Mouse (Mus musculus) lung, embryonic 16.5 days (tissue): ENCODE data around the gene Tor3a. TPM values are rescaled to one million over a fixed set of nuclear protein-coding genes. Genes with fewer than 3 reads are reported as not detected.

Experiments
- ATAC-seq: fragments of 200-750 bp; cut with Nextera tagmentation; 2 replicates; pipeline ENCODE4 v1.8.0; 2017; ENCODE audit warnings: low read depth, mild to moderate bottlenecking, moderate library complexity
- H3K27ac ChIP-seq: fragments of 300-500 bp; sonication (generic); 2 replicates; pipeline ENCODE4 v1.5.1; 2014; ENCODE audit warnings: mild to moderate bottlenecking, control low read depth, low read length
- H3K27me3 ChIP-seq: fragments of 300-500 bp; sonication (generic); 2 replicates; pipeline ENCODE4 v1.6.1; 2014; ENCODE audit warnings: low read depth, low read length, mixed read lengths; ENCODE audit not compliant: control insufficient read depth, insufficient read depth
- H3K36me3 ChIP-seq: fragments of 300-500 bp; sonication (generic); 2 replicates; pipeline ENCODE4 v1.6.1; 2014; ENCODE audit warnings: low read length; ENCODE audit not compliant: control insufficient read depth, insufficient read depth
- H3K4me1 ChIP-seq: fragments of 300-500 bp; sonication (generic); replicated peaks from 2 replicates; pipeline ENCODE4 v1.6.1; 2014; ENCODE audit warnings: low read length, mixed read lengths; ENCODE audit not compliant: control insufficient read depth, insufficient read depth
- H3K4me2 ChIP-seq: fragments of 300-500 bp; sonication (generic); 2 replicates; pipeline ENCODE4 v1.6.1; 2014; ENCODE audit warnings: low read depth, low read length, control low read depth
- H3K4me3 ChIP-seq: fragments of 300-500 bp; sonication (generic); 2 replicates; pipeline ENCODE4 v1.5.1; 2014; ENCODE audit warnings: mild to moderate bottlenecking, low read length, control low read depth
- H3K9ac ChIP-seq: fragments of 300-500 bp; sonication (generic); 2 replicates; pipeline ENCODE4 v1.6.1; 2014; ENCODE audit warnings: low read length, control low read depth
- H3K9me3 ChIP-seq: fragments of 300-500 bp; sonication (generic); 2 replicates; pipeline ENCODE4 v1.6.1; 2016; ENCODE audit warnings: low read length; ENCODE audit not compliant: control insufficient read depth
- WGBS: fragments of 180-500 bp; shearing (Covaris S2); extraction: QIAGEN DNeasy Blood & Tissue Kit; methylation state at CpG from one replicate; pipeline ENCODE4 v1.1.7; 2014; 5-methylcytosine and 5-hydroxymethylcytosine counted together
- polyA plus RNA-seq: library from polyadenylated mRNA; unstranded; fragments of >200 nt; fragmentation: Nextera tagmentation; extraction: Ambion mirVana; gene quantifications from 2 replicates; pipeline ENCODE4 v1.2.1, GENCODE M21; 2015

The Tor3a gene
- polyA plus RNA-seq, 1 experiment from 2014 or later: 14.0 TPM

DNA sequence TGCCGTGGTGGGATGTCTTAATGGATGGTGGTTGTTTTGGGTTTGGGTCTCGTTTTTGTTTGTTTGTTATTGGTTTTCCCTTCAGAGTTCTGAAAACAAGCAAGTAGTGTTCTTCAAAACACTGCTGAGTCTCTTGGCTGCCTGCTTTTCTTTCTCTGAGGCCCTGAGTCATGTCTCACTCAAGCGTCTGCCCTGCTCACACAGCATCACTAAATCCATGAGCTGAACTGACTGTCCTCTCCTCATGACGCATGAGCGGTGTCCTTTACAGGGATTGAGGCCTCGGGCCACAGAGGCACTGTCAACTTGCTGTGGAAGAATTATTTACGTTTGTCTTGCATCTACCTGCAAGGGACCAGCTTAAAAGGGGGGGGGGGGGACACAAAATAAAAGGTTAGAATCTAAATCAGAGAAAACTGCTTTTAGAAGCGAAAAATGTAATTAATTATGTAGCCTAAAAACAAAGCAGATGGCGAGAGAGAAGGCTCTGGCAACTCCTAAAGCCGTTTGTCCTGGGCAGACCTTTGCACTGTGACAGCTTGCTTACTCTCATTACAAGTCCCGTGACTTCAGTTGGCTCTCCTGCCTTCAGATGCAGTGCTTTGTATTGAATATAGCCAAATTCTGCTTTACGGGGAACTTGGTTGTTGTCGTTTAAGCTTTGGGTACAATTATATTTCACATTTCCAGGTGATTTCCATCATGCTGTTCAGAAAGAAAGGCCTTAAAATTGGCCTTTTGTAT is 29.2 kb downstream of the Tor3a start:
- Histone ChIP-seq H3K36me3 (peaks cover 18% of the 10 kb centered on the region), H3K27ac (no peak overlapping the region), H3K4me3 (no peak overlapping the region), H3K4me2 (no peak overlapping the region), H3K4me1 (peaks cover 4% of the 10 kb centered on the region; the same call in 1 of the 2 replicates), H3K9me3 (no peaks in the 10 kb centered on the region), H3K9ac (no peak overlapping the region), H3K27me3 (no peaks in the 10 kb centered on the region)
- 73% methylated on average over 13 of the region's 13 CpGs for WGBS
- no peak for ATAC-seq

DNA sequence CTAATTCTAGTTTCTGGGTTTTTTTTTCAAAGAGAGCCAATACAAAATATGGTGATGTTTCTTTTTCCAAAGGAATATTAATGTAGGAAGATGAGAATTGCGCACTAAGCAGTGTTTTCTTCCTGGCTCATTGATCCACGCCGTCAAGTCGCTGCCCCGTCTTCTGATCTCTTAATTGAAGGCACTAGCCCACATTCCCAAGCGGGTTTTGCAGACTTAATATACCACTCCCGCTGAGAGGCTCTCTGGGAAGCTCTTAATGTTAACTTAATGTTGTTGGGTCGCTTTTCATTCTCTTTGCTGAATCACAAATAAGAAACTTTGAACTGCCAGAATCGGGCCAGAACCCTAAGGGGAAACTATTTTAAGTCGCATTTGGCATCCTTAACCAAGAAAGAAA is 30.1 kb downstream of the Tor3a start:
- Histone ChIP-seq H3K36me3 (peaks cover 18% of the 10 kb centered on the region), H3K4me1 (peaks cover 4% of the 10 kb centered on the region; the same call in 1 of the 2 replicates), H3K27me3 (no peaks in the 10 kb centered on the region), H3K4me3 (no peak overlapping the region), H3K27ac (no peak overlapping the region), H3K9ac (no peak overlapping the region), H3K4me2 (no peak overlapping the region), H3K9me3 (no peaks in the 10 kb centered on the region)
- WGBS: 82% methylated on average over 10 of the region's 10 CpGs
- no peak for ATAC-seq

- Histone ChIP-seq H3K36me3 (peaks cover 18% of the 10 kb centered on the region), H3K27ac (no peak overlapping the region), H3K4me3 (no peak overlapping the region), H3K9ac (no peak overlapping the region), H3K4me2 (no peak overlapping the region), H3K27me3 (no peaks in the 10 kb centered on the region), H3K9me3 (no peaks in the 10 kb centered on the region), H3K4me1 (no peaks in the 10 kb centered on the region)
- no peak for ATAC-seq
- WGBS: 66% methylated on average over 12 of the region's 12 CpGs
Measured at GRCm38 (mm10) chr1:156642813-156643212, 31.3 kb downstream of the Tor3a start.

DNA sequence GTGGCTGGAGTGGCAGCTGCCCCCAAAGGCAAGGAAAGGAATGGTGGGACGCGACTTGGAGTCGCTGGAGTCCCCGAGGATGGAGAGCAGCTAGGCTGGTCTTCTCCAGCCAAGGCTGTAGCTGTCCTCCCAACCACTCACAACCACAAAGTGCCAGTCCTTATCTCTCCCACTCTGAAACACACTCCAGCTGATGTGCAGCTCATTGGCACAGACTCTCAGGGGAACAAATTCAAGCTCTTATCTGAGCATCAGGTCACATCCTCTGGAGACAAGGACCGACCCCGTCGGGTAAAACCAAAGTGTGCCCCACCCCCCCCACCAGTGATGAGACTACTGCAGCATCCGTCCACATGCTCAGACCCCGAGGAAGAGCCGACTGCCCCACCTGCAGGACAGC is 32.3 kb downstream of the Tor3a start:
- Histone ChIP-seq H3K9ac (no peak overlapping the region), H3K4me2 (no peak overlapping the region), H3K27me3 (no peaks in the 10 kb centered on the region), H3K9me3 (no peaks in the 10 kb centered on the region), H3K27ac (no peak overlapping the region), H3K4me1 (no peaks in the 10 kb centered on the region), H3K36me3 (peaks cover 23% of the 10 kb centered on the region), H3K4me3 (no peak overlapping the region)
- WGBS: 73% methylated on average over 10 of the region's 10 CpGs
- ATAC-seq: no peak

GRCm38 (mm10) chr1:156640577-156640976 is 33.6 kb downstream of the Tor3a start:
- peaks cover 24% of the 10 kb centered on the region for H3K36me3 ChIP-seq

DNA sequence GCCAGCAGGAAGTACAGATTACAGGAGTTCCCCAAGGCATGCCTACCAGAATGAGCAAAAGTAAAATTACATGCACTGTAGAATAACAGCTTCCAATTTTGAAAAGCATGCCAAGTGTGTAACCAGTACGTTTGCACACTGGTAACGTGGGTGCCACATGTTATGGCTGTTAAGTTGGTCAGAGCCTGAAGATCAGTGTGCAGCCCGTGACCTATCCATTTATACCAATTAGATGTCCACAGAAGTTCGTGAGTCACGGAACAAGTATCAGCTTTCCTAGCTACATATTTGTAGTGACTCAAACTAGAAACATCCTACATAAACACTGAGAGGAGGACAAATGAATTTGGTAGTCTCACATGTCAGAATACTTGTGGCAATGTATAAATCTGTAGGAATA is 34.7 kb downstream of the Tor3a start:
- H3K9ac ChIP-seq: no peak overlapping the region
- no peaks in the 10 kb centered on the region for H3K27me3 ChIP-seq
- no peak for ATAC-seq
- no peaks in the 10 kb centered on the region for H3K4me1 ChIP-seq
- no peak overlapping the region for H3K4me3 ChIP-seq
- H3K4me2 ChIP-seq: no peak overlapping the region
- no peak overlapping the region for H3K27ac ChIP-seq
- 87% methylated on average over 5 of the region's 5 CpGs for WGBS
- H3K36me3 ChIP-seq: peaks cover 30% of the 10 kb centered on the region
- no peaks in the 10 kb centered on the region for H3K9me3 ChIP-seq

More at GRCm38 (mm10) chr1:156640577-156640976, 33.6 kb downstream of the Tor3a start:
- no peak overlapping the region for H3K4me2 ChIP-seq
- no peaks in the 10 kb centered on the region for H3K9me3 ChIP-seq
- no peak overlapping the region for H3K4me3 ChIP-seq
- no peaks in the 10 kb centered on the region for H3K4me1 ChIP-seq
- no peaks in the 10 kb centered on the region for H3K27me3 ChIP-seq
- H3K9ac ChIP-seq: no peak overlapping the region
- 70% methylated on average over 4 of the region's 4 CpGs for WGBS
- no peak overlapping the region for H3K27ac ChIP-seq
- ATAC-seq: no peak

DNA sequence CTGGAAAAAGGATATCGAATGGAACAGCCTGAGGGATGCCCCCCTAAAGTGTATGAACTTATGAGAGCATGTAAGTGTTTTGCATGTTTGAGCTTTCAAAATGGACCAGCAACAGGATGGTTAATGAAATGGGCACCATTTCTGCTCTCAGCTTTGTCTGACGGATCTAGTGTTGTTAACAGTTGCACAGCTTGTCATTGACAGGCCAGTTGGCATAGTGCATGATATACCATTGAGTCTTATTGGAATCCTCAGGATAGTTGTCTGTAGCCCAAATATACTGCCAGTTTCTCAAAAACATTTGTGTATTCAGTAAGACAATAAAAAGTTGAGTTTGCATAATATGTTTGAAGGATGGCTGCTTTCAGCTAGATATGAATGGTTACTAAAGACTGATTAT is 39.0 kb downstream of the Tor3a start:
- no peak overlapping the region for H3K4me3 ChIP-seq
- ATAC-seq: no peak
- no peaks in the 10 kb centered on the region for H3K27me3 ChIP-seq
- H3K36me3 ChIP-seq: peaks cover 35% of the 10 kb centered on the region
- no peak overlapping the region for H3K4me2 ChIP-seq
- H3K9ac ChIP-seq: no peak overlapping the region
- no peak overlapping the region for H3K27ac ChIP-seq
- H3K9me3 ChIP-seq: no peaks in the 10 kb centered on the region
- 73% methylated on average over 2 of the region's 2 CpGs for WGBS
- H3K4me1 ChIP-seq: no peaks in the 10 kb centered on the region

- 72% methylated on average over 10 of the region's 10 CpGs for WGBS
- no peak overlapping the region for H3K4me2 ChIP-seq
- H3K4me3 ChIP-seq: no peak overlapping the region
- H3K36me3 ChIP-seq: peaks cover 41% of the 10 kb centered on the region
- H3K4me1 ChIP-seq: no peaks in the 10 kb centered on the region
- no peak overlapping the region for H3K27ac ChIP-seq
- peak; percentile 43; the same call in 1 of the 2 replicates for ATAC-seq
- H3K9me3 ChIP-seq: no peaks in the 10 kb centered on the region
- H3K9ac ChIP-seq: no peak overlapping the region
- H3K27me3 ChIP-seq: no peaks in the 10 kb centered on the region
Measured at GRCm38 (mm10) chr1:156633095-156633494, 41.1 kb downstream of the Tor3a start.

- Histone ChIP-seq H3K4me3 (no peak overlapping the region), H3K4me1 (no peaks in the 10 kb centered on the region), H3K27me3 (no peaks in the 10 kb centered on the region), H3K9ac (no peak overlapping the region), H3K27ac (no peak overlapping the region), H3K4me2 (no peak overlapping the region), H3K9me3 (no peaks in the 10 kb centered on the region), H3K36me3 (peaks cover 37% of the 10 kb centered on the region)
- ATAC-seq: no peak
Measured at GRCm38 (mm10) chr1:156630965-156631364, 43.2 kb downstream of the Tor3a start.
